In genomic region chr17:56593527-56594271, GRCm38 (mm10) we compare ENCODE assay signal across 10 mouse cellular contexts. TPM values are rescaled to one million over a fixed set of nuclear protein-coding genes. Genes with fewer than 3 reads are reported as not detected.
DNase-seq lines count a peak whose midpoint lies in the region; ATAC-seq and TF ChIP-seq lines count a peak whose summit lies in the region.
"Had no signal": no experiment of that assay in that cellular context is flagged by ENCODE, and none has a peak within 500 bp of the region (broad histone marks: within the 10 kb centered on the region; RNA-seq: fewer than 3 reads in every experiment).

No protein-coding gene starts in this region.

- 85% methylated on average over 8 of the region's 8 CpGs for WGBS in kidney, embryonic 15.5 days
- 84% methylated on average over 8 of the region's 8 CpGs for WGBS in embryonic facial prominence, embryonic 14.5 days
- WGBS in limb, embryonic 14.5 days: 87% methylated on average over 8 of the region's 8 CpGs

- H3K4me1 ChIP-seq in kidney, embryonic 15.5 days: 0 out of 2 replicates have a peak, but pooled peaks cover 3% of the 10 kb centered on the region
- no peaks in the 10 kb centered on the region for H3K4me1 ChIP-seq in embryonic facial prominence, embryonic 14.5 days (ENCODE audit: control insufficient read depth, insufficient read depth, low read length)
- no peaks in the 10 kb centered on the region for H3K4me1 ChIP-seq in limb, embryonic 14.5 days (ENCODE audit: control insufficient read depth, insufficient read depth, low read length)

- H3K27me3 ChIP-seq in kidney, embryonic 15.5 days: no peaks in the 10 kb centered on the region
- no peaks in the 10 kb centered on the region for H3K27me3 ChIP-seq in embryonic facial prominence, embryonic 14.5 days (replicated peaks; ENCODE audit: control insufficient read depth, insufficient read depth, low read length)
- H3K27me3 ChIP-seq in limb, embryonic 14.5 days (ENCODE audit: control insufficient read depth, insufficient read depth, low read length): no peaks in the 10 kb centered on the region

- no peak overlapping the region for H3K4me2 ChIP-seq in kidney, embryonic 15.5 days
- H3K4me2 ChIP-seq in embryonic facial prominence, embryonic 14.5 days (ENCODE audit: low read depth, low read length): no peak overlapping the region
- H3K4me2 ChIP-seq in limb, embryonic 14.5 days (replicated peaks; ENCODE audit: low read depth, low read length, severe bottlenecking): no peak overlapping the region

- TF ChIP-seq POLR2A in limb, embryonic 14.5 days (IDR thresholded peaks at IDR 0.05; ENCODE audit: borderline replicate concordance, extremely low read depth, insufficient read depth, insufficient read length): no peak

- H3K27ac ChIP-seq in kidney, embryonic 15.5 days: no peak overlapping the region
- H3K27ac ChIP-seq in embryonic facial prominence, embryonic 14.5 days (replicated peaks; ENCODE audit: low read depth, low read length): no peak overlapping the region
- H3K27ac ChIP-seq in limb, embryonic 14.5 days (replicated peaks; ENCODE audit: low read depth, low read length): no peak overlapping the region

- H3K9me3 ChIP-seq in kidney, embryonic 15.5 days (replicated peaks): no peaks in the 10 kb centered on the region
- no peaks in the 10 kb centered on the region for H3K9me3 ChIP-seq in embryonic facial prominence, embryonic 14.5 days (ENCODE audit: control insufficient read depth, low read length)
- H3K9me3 ChIP-seq in limb, embryonic 14.5 days (ENCODE audit: control insufficient read depth, low read length): no peaks in the 10 kb centered on the region
- H3K9me3 ChIP-seq: G1E had no signal

- no peak overlapping the region for H3K4me3 ChIP-seq in kidney, embryonic 15.5 days (replicated peaks)
- H3K4me3 ChIP-seq in embryonic facial prominence, embryonic 14.5 days (ENCODE audit: low read depth, low read length): no peak overlapping the region
- H3K4me3 ChIP-seq in limb, embryonic 14.5 days (replicated peaks; ENCODE audit: low read length): no peak overlapping the region

- no peak for ATAC-seq in kidney, embryonic 15.5 days (replicated peaks; ENCODE audit: low FRiP score)
- peak; percentile 86 for ATAC-seq in embryonic facial prominence, embryonic 14.5 days (ENCODE audit: low read depth)
- ATAC-seq in limb, embryonic 14.5 days (ENCODE audit: low FRiP score, low read depth): peak; percentile 85
- ATAC-seq in monocyte, adult 5-6 weeks (replicated peaks; ENCODE audit: insufficient number of reproducible peaks, low FRiP score, low TSS enrichment, poor library complexity, severe bottlenecking): no peak

- peak; percentile 52 to 67 for DNase-seq in cerebellum, postnatal 25 days
- DNase-seq in cerebellum, adult 9-11 months: no peak
- peak; percentile 41 for DNase-seq in kidney, postnatal 14 days
- peak; percentile 82 for DNase-seq in embryonic facial prominence, embryonic 14.5 days (ENCODE audit: low spot score)
- peak; percentile 61 for DNase-seq in limb, embryonic 14.5 days (ENCODE audit: low spot score)
- DNase-seq in adrenal gland, adult 2 months: no peak
- DNase-seq: kidney, adult 11 months had no signal

- no peak overlapping the region for H3K9ac ChIP-seq in kidney, embryonic 15.5 days
- no peak overlapping the region for H3K9ac ChIP-seq in embryonic facial prominence, embryonic 14.5 days (ENCODE audit: low read depth, low read length)
- H3K9ac ChIP-seq in limb, embryonic 14.5 days (ENCODE audit: low read depth, low read length, severe bottlenecking): no peak overlapping the region

- peaks cover 97% of the 10 kb centered on the region for H3K36me3 ChIP-seq in kidney, embryonic 15.5 days
- peaks cover 96% of the 10 kb centered on the region for H3K36me3 ChIP-seq in embryonic facial prominence, embryonic 14.5 days (ENCODE audit: control insufficient read depth, insufficient read depth, low read length)
- peaks cover 93% of the 10 kb centered on the region for H3K36me3 ChIP-seq in limb, embryonic 14.5 days (ENCODE audit: control insufficient read depth, insufficient read depth, low read length)

RNA-seq across cellular contexts. Expression of gene Safb, which starts 9.1 kb away (rescaled TPM):
- 109 and 125 TPM in 2 replicates for polyA plus RNA-seq in kidney, embryonic 15.5 days (2015; fragmentation: Nextera tagmentation; extraction: Ambion mirVana)
- polyA plus RNA-seq in embryonic facial prominence, embryonic 14.5 days (2014; fragmentation: Nextera tagmentation; extraction: Ambion mirVana): 62.9 and 68.2 TPM in 2 replicates
- 157 and 169 TPM in 2 replicates for polyA plus RNA-seq in limb, embryonic 14.5 days (2012; rRNA removed)
- polyA plus RNA-seq in limb, embryonic 14.5 days (2014; fragmentation: Nextera tagmentation; extraction: Ambion mirVana): 71.8 and 83.6 TPM in 2 replicates
- total RNA-seq in adrenal gland, adult 2 months (2021): 100 to 1,000 TPM in 1 of 2 experiments, 10 to 100 TPM in 1; 87.4 to 126 TPM
- 77.8 and 121 TPM in 2 replicates for polyA plus RNA-seq in adrenal gland, adult 2 months (2012; rRNA removed)
- 126 to 218 TPM (median 173 TPM) in 3 replicates for total RNA-seq in monocyte, adult 5-6 weeks (2017)

RNA-seq across cellular contexts. Expression of gene Safb2, which starts 9.3 kb away (rescaled TPM):
- 89.5 and 92.4 TPM in 2 replicates for polyA plus RNA-seq in kidney, embryonic 15.5 days (2015; fragmentation: Nextera tagmentation; extraction: Ambion mirVana)
- 50.2 and 54.8 TPM in 2 replicates for polyA plus RNA-seq in embryonic facial prominence, embryonic 14.5 days (2014; fragmentation: Nextera tagmentation; extraction: Ambion mirVana)
- polyA plus RNA-seq in limb, embryonic 14.5 days (2012; rRNA removed): 99.9 and 133 TPM in 2 replicates
- 52.1 and 66.3 TPM in 2 replicates for polyA plus RNA-seq in limb, embryonic 14.5 days (2014; fragmentation: Nextera tagmentation; extraction: Ambion mirVana)
- 100 to 1,000 TPM in 1 of 2 experiments, 10 to 100 TPM in 1; 82.8 to 119 TPM for total RNA-seq in adrenal gland, adult 2 months (2021)
- polyA plus RNA-seq in adrenal gland, adult 2 months (2012; rRNA removed): 65.4 and 89.2 TPM in 2 replicates
- total RNA-seq in monocyte, adult 5-6 weeks (2017): 191 to 318 TPM (median 246 TPM) in 3 replicates

RNA-seq across cellular contexts. Expression of gene 2410015M20Rik, which starts 15.9 kb away (rescaled TPM):
- 239 and 249 TPM in 2 replicates for polyA plus RNA-seq in kidney, embryonic 15.5 days (2015; fragmentation: Nextera tagmentation; extraction: Ambion mirVana)
- polyA plus RNA-seq in embryonic facial prominence, embryonic 14.5 days (2014; fragmentation: Nextera tagmentation; extraction: Ambion mirVana): 271 and 281 TPM in 2 replicates
- 112 and 141 TPM in 2 replicates for polyA plus RNA-seq in limb, embryonic 14.5 days (2012; rRNA removed)
- 257 and 294 TPM in 2 replicates for polyA plus RNA-seq in limb, embryonic 14.5 days (2014; fragmentation: Nextera tagmentation; extraction: Ambion mirVana)
- total RNA-seq in adrenal gland, adult 2 months (2021): 100 to 1,000 TPM; 317 to 361 TPM
- polyA plus RNA-seq in adrenal gland, adult 2 months (2012; rRNA removed): 98.0 and 117 TPM in 2 replicates
- total RNA-seq in monocyte, adult 5-6 weeks (2017): 37.8 to 85.8 TPM (median 43.7 TPM) in 3 replicates

RNA-seq across cellular contexts. Expression of gene Rpl36, which starts 19.5 kb away (rescaled TPM):
- polyA plus RNA-seq in kidney, embryonic 15.5 days (2015; fragmentation: Nextera tagmentation; extraction: Ambion mirVana): 1,888 and 2,013 TPM in 2 replicates
- 2,068 and 2,222 TPM in 2 replicates for polyA plus RNA-seq in embryonic facial prominence, embryonic 14.5 days (2014; fragmentation: Nextera tagmentation; extraction: Ambion mirVana)
- polyA plus RNA-seq in limb, embryonic 14.5 days (2012; rRNA removed): 2,428 and 2,960 TPM in 2 replicates
- 2,222 and 2,347 TPM in 2 replicates for polyA plus RNA-seq in limb, embryonic 14.5 days (2014; fragmentation: Nextera tagmentation; extraction: Ambion mirVana)
- 100 to 1,000 TPM; 720 to 828 TPM for total RNA-seq in adrenal gland, adult 2 months (2021)
- polyA plus RNA-seq in adrenal gland, adult 2 months (2012; rRNA removed): 1,273 and 1,721 TPM in 2 replicates
- total RNA-seq in monocyte, adult 5-6 weeks (2017): 1,204 to 1,236 TPM (median 1,232 TPM) in 3 replicates

RNA-seq across cellular contexts. Expression of gene Lonp1, which starts 33.0 kb away (rescaled TPM):
- polyA plus RNA-seq in kidney, embryonic 15.5 days (2015; fragmentation: Nextera tagmentation; extraction: Ambion mirVana): 59.7 and 63.8 TPM in 2 replicates
- 44.0 and 51.8 TPM in 2 replicates for polyA plus RNA-seq in embryonic facial prominence, embryonic 14.5 days (2014; fragmentation: Nextera tagmentation; extraction: Ambion mirVana)
- polyA plus RNA-seq in limb, embryonic 14.5 days (2012; rRNA removed): 76.7 and 79.4 TPM in 2 replicates
- 45.6 and 54.9 TPM in 2 replicates for polyA plus RNA-seq in limb, embryonic 14.5 days (2014; fragmentation: Nextera tagmentation; extraction: Ambion mirVana)
- total RNA-seq in adrenal gland, adult 2 months (2021): 100 to 1,000 TPM; 549 to 571 TPM
- polyA plus RNA-seq in adrenal gland, adult 2 months (2012; rRNA removed): 447 and 560 TPM in 2 replicates
- 33.2 to 46.1 TPM (median 34.8 TPM) in 3 replicates for total RNA-seq in monocyte, adult 5-6 weeks (2017)

Comparison
In these comparisons a context has a peak if more than half of its experiments do, and no peak if none do; other contexts are left out.
1. DNase-seq: peak in cerebellum, postnatal 25 days (2 of 2), kidney, postnatal 14 days (single experiment), embryonic facial prominence, embryonic 14.5 days (single experiment) and limb, embryonic 14.5 days (single experiment); none in cerebellum, adult 9-11 months (single experiment) and adrenal gland, adult 2 months (single experiment).
2. ATAC-seq: peak in embryonic facial prominence, embryonic 14.5 days (single experiment) and limb, embryonic 14.5 days (single experiment); none in kidney, embryonic 15.5 days (single experiment) and monocyte, adult 5-6 weeks (single experiment).